Mouse (Mus musculus) liver, embryonic 11.5 days (tissue): ENCODE results near the gene Ech1. TPM values are rescaled to one million over a fixed set of nuclear protein-coding genes. Genes with fewer than 3 reads are reported as not detected.

Source experiments
- ATAC-seq: fragments of 200-750 bp; cut with Nextera tagmentation; replicated peaks from 2 replicates; pipeline ENCODE4 v1.8.0; 2017; ENCODE audit warnings: moderate number of reproducible peaks, mild to moderate bottlenecking, moderate TSS enrichment, moderate library complexity; ENCODE audit not compliant: low FRiP score
- DNase-seq: peaks from one replicate; pipeline ENCODE4 v3.0.0-alpha.2; 2017; ENCODE audit warnings: low spot score
- H3K27ac ChIP-seq: fragments of 300-500 bp; sonication (generic); 2 replicates; pipeline ENCODE4 v1.5.1; 2014; ENCODE audit warnings: mild to moderate bottlenecking, low read depth, low read length, control low read depth
- H3K27me3 ChIP-seq: fragments of 300-500 bp; sonication (generic); replicated peaks from 2 replicates; pipeline ENCODE4 v1.6.1; 2014; ENCODE audit warnings: low read length, mixed read lengths; ENCODE audit not compliant: control insufficient read depth, insufficient read depth
- H3K36me3 ChIP-seq: fragments of 300-500 bp; sonication (generic); 2 replicates; pipeline ENCODE4 v1.6.1; 2014; ENCODE audit warnings: mild to moderate bottlenecking, low read length, moderate library complexity, mixed read lengths; ENCODE audit not compliant: control insufficient read depth, insufficient read depth
- H3K4me1 ChIP-seq: fragments of 300-500 bp; sonication (generic); replicated peaks from 2 replicates; pipeline ENCODE4 v1.6.1; 2014; ENCODE audit warnings: low read length, mixed read lengths; ENCODE audit not compliant: control insufficient read depth, insufficient read depth
- H3K4me2 ChIP-seq: fragments of 300-500 bp; sonication (generic); 2 replicates; pipeline ENCODE4 v1.6.1; 2014; ENCODE audit warnings: mild to moderate bottlenecking, control low read depth, moderate library complexity
- H3K4me3 ChIP-seq: fragments of 300-500 bp; sonication (generic); 2 replicates; pipeline ENCODE4 v1.5.1; 2014; ENCODE audit warnings: low read depth, low read length, control low read depth
- H3K9ac ChIP-seq: fragments of 300-500 bp; sonication (generic); 2 replicates; pipeline ENCODE4 v1.6.1; 2014; ENCODE audit warnings: low read depth, low read length, control low read depth
- H3K9me3 ChIP-seq: fragments of 300-500 bp; sonication (generic); 2 replicates; pipeline ENCODE4 v1.6.1; 2016; ENCODE audit warnings: low read length, inconsistent platforms, mixed read lengths; ENCODE audit not compliant: control insufficient read depth
- WGBS: fragments of 180-500 bp; shearing (Covaris S2); extraction: QIAGEN DNeasy Blood & Tissue Kit; methylation state at CpG from one replicate; pipeline ENCODE4 v1.1.7; 2014; 5-methylcytosine and 5-hydroxymethylcytosine counted together
- polyA plus RNA-seq: library from polyadenylated mRNA; unstranded; fragments of >200 nt; fragmentation: Nextera tagmentation; extraction: Ambion mirVana; gene quantifications from 2 replicates; pipeline ENCODE4 v1.2.1, GENCODE M21; 2014

Gene Ech1
- polyA plus RNA-seq, 1 experiment from 2014 or later: 107 TPM

DNA sequence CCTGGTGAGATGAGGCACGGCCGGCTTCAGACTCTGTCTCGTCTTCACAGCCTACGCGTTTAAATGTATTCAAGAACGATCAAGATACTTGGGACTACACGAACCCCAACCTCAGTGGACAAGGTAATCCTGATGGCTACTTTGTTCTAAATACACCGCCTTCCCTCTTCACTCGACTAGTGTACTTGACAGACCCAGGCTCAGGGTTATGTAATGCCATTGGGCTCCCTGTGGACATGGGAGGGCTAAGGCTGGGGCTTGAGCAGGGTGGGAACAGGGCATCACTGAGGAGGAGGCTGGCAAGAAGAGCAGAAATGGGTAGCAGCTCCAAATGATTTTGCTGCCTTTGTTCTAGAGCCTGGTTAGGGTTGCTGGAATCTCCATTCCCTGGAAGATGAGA lies 9.8 kb upstream of the Ech1 start:
- no peaks in the 10 kb centered on the region for H3K27me3 ChIP-seq
- ATAC-seq: no peak
- no peak for DNase-seq
- peaks cover 48% of the 10 kb centered on the region for H3K4me1 ChIP-seq
- H3K9me3 ChIP-seq: no peaks in the 10 kb centered on the region
- no peak overlapping the region for H3K4me3 ChIP-seq
- WGBS: 92% methylated on average over 9 of the region's 9 CpGs
- H3K4me2 ChIP-seq: no peak overlapping the region
- H3K36me3 ChIP-seq: peaks cover 76% of the 10 kb centered on the region
- no peak overlapping the region for H3K27ac ChIP-seq
- H3K9ac ChIP-seq: no peak overlapping the region

DNA sequence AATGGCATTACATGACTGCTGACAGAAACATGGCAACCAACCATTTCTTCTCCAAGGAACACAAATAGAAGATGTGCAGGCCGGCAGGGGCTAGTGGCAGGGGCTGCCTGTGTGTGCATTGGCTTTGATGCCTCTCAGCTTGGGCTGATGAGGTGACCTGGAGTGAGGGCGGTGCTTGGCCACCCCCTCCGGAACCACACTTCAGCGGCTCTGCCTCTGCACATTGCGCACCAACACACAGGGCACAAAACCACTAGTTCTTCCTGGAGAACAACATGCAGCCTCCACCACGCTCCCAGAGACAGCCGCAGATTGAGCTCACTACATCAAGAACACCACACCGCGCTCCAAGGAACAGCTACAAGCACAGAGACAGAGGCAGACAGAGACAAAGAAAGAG lies 8.8 kb upstream of the Ech1 start:
- Histone ChIP-seq H3K27ac (no peak overlapping the region), H3K27me3 (no peaks in the 10 kb centered on the region), H3K4me2 (no peak overlapping the region), H3K36me3 (peaks cover 86% of the 10 kb centered on the region), H3K4me1 (peaks cover 50% of the 10 kb centered on the region), H3K9me3 (no peaks in the 10 kb centered on the region), H3K4me3 (no peak overlapping the region), H3K9ac (no peak overlapping the region)
- DNase-seq: no peak
- no peak for ATAC-seq
- WGBS: 85% methylated on average over 9 of the region's 9 CpGs

DNA sequence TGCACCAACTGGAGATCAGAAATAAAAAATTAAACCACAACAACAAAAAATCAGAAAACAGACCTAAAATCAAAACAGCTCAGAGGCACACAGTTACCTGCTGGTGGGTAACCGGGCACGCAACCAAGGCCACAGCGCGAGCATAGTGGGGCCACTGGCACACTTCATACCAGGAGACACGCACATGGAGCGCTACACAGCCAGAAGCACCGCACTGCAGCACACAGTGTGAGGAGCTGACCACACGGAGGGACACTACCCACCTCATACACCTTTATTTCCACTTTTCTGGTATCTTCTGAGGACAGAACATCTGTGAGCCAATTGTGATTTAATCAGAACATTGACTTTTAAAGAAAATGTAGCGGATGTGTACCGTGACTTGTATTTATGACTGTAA lies 8.1 kb upstream of the Ech1 start:
- DNase-seq (no peak), ATAC-seq (no peak)
- H3K4me3 ChIP-seq: no peak overlapping the region
- peaks cover 54% of the 10 kb centered on the region for H3K4me1 ChIP-seq
- H3K27ac ChIP-seq: no peak overlapping the region
- no peaks in the 10 kb centered on the region for H3K27me3 ChIP-seq
- peaks cover 92% of the 10 kb centered on the region for H3K36me3 ChIP-seq
- H3K4me2 ChIP-seq: no peak overlapping the region
- WGBS: 92% methylated on average over 10 of the region's 10 CpGs
- H3K9me3 ChIP-seq: no peaks in the 10 kb centered on the region
- no peak overlapping the region for H3K9ac ChIP-seq

DNA sequence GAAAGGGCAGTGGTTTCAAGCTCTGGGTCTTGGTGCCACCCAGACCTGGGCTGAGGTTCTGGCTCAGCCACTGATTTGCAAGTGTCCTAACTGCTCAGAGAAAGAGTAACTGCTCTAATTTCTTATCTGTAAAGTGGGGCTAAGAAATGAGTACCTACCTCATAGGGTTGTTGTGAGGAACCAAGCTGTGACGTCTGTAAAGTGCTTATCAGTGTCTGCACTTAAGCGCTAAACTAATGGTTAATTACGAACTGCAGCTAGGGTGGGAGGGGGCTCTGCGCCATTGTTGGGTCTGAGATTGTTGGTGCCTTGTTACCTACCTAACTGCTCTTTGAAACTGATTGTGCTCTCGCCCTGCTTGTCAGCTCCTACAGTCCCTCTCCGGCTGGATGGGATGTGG lies 7.5 kb upstream of the Ech1 start:
- no peaks in the 10 kb centered on the region for H3K9me3 ChIP-seq
- no peak overlapping the region for H3K9ac ChIP-seq
- DNase-seq (no peak), ATAC-seq (no peak)
- H3K4me3 ChIP-seq: no peak overlapping the region
- peaks cover 91% of the 10 kb centered on the region for H3K36me3 ChIP-seq
- 61% methylated on average over 6 of the region's 6 CpGs for WGBS
- H3K27ac ChIP-seq: no peak overlapping the region
- no peaks in the 10 kb centered on the region for H3K27me3 ChIP-seq
- H3K4me1 ChIP-seq: peaks cover 48% of the 10 kb centered on the region
- no peak overlapping the region for H3K4me2 ChIP-seq

DNA sequence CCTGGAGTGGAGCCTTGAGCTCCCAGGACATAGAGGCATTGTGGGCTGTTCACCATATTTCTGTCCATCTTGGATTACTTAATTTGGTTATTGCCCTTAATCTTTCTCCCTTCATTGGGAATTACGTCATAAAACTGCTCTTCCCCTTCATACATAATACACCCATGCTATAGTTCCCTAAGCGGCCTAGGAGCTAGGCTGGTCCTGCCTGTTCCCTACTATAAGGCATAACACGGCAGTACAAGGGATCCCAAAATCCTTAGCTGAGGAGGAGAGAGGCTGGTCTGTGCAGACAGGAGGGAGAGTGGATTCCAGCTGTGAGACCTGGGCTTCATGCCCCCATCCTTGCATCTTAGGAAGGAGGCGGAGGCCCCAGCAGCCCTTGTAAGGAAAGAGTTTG lies 7.1 kb upstream of the Ech1 start:
- DNase-seq (no peak), ATAC-seq (no peak)
- H3K27ac ChIP-seq: no peak overlapping the region
- H3K4me2 ChIP-seq: no peak overlapping the region
- H3K36me3 ChIP-seq: peaks cover 89% of the 10 kb centered on the region
- no peaks in the 10 kb centered on the region for H3K27me3 ChIP-seq
- no peak overlapping the region for H3K9ac ChIP-seq
- no peak overlapping the region for H3K4me3 ChIP-seq
- H3K9me3 ChIP-seq: no peaks in the 10 kb centered on the region
- peaks cover 44% of the 10 kb centered on the region for H3K4me1 ChIP-seq
- WGBS: 86% methylated on average over 4 of the region's 4 CpGs

DNA sequence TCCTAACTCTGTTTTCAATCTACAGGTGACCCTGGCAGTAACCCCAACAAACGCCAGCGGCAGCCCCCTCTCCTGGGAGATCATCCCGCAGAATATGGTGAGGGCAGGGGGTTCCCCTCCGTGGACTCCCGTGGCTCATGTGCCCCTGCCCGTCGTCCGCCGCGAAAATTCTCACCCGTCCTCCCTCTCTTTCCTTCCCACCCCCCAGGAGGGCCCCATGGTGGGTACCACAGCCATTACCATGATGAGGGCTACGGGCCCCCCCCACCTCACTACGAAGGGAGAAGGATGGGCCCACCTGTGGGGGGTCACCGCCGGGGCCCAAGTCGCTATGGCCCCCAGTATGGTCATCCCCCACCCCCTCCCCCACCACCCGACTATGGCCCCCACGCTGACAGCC lies 6.6 kb upstream of the Ech1 start:
- Histone ChIP-seq H3K27me3 (no peaks in the 10 kb centered on the region), H3K36me3 (peaks cover 85% of the 10 kb centered on the region), H3K4me3 (no peak overlapping the region), H3K4me2 (no peak overlapping the region), H3K27ac (no peak overlapping the region), H3K4me1 (peaks cover 39% of the 10 kb centered on the region), H3K9me3 (no peaks in the 10 kb centered on the region), H3K9ac (no peak overlapping the region)
- 86% methylated on average over 18 of the region's 18 CpGs for WGBS
- ATAC-seq (no peak), DNase-seq (no peak)

DNA sequence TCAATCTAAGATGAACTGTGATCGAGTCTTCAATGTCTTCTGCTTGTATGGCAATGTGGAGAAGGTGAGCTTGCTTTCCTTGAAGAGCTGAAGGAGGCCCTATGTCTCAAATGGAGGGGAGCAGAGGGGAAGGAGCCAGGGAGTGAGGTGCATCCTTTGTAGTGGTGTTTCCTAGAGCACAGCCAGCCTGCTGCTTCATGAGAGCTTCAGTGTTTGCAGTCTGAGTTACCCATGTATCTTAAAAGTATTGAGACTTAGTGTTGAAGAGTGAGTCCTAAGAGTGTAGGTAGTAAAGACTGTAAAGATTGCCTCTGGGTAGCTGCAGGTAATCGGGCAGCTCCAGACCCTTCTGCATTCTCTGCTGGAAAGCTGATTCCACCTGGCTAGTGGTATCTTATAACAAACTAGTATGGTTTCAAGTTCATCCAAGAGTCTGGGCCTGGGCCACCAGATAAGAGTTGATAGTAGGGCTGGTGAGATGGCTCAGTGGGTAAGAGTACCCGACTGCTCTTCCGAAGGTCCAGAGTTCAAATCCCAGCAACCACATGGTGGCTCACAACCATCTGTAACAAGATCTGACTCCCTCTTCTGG lies 6.1 kb upstream of the Ech1 start:
- no peak overlapping the region for H3K4me2 ChIP-seq
- no peak overlapping the region for H3K9ac ChIP-seq
- H3K4me3 ChIP-seq: no peak overlapping the region
- peak; percentile 32; the same call in 1 of the 2 replicates for ATAC-seq
- no peaks in the 10 kb centered on the region for H3K27me3 ChIP-seq
- 75% methylated on average over 4 of the region's 4 CpGs for WGBS
- H3K36me3 ChIP-seq: peaks cover 79% of the 10 kb centered on the region
- no peak for DNase-seq
- H3K27ac ChIP-seq: no peak overlapping the region
- H3K4me1 ChIP-seq: peaks cover 34% of the 10 kb centered on the region
- H3K9me3 ChIP-seq: no peaks in the 10 kb centered on the region

DNA sequence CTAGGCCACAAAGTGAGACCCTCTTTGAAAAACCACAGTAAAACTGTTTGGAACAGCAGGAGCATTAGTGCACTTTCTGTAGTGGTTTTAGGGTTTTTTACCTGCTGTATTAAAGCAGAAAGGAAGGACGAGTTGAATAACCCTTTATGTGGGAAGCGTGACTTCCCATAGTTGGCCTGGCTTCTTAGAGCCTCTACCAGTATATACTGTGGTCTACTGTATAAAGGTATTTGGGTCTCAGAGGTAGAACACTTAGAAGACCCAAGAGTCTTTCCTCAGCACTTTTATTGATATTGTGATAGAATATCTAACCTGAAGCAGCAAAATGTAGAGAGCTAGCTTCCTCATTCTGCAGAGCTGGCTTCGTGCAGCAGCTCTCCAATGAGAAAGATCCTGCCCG lies 5.4 kb upstream of the Ech1 start:
- no peak overlapping the region for H3K27ac ChIP-seq
- no peak overlapping the region for H3K4me3 ChIP-seq
- no peak overlapping the region for H3K9ac ChIP-seq

DNA sequence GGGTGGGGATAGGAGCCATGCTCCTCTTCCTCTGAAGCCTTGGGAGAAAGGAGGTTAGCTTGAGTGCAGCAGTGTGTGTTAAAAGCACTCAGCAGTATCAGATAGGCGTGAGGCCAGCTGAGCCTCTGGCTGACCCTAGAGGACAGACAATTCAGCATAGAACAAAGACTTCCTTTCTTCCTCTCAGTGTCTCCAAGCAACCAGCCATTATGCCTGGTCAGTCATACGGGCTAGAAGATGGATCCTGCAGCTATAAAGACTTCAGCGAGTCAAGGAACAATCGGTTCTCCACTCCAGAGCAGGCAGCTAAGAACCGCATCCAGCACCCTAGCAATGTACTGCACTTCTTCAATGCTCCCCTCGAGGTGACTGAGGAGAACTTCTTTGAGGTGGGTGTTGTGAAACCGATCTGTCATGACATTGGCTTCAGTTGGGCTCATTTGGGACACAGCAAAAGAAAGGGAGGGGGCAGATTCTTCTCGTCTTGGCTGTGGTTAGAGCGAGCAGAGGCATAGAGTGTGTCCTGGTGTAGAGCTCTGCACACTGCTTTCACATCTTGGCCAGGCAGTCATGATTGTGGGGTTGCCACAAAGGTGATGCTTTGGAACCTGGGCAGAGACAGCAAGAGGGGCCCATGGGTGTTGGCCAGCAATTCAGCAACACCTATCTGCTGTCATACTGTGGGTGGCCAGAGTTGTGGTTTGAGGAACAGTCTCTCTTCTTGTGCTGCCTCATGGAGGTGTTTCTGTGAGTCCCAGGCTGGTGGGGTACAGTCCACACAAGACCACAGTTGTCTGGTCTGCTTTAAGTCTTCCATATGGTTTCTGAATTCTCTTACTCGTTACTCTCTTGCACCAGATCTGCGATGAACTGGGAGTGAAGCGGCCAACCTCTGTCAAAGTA lies 4.4 kb upstream of the Ech1 start:
- peaks cover 33% of the 10 kb centered on the region for H3K4me1 ChIP-seq
- peaks cover 63% of the 10 kb centered on the region for H3K36me3 ChIP-seq
- no peaks in the 10 kb centered on the region for H3K27me3 ChIP-seq
- 78% methylated on average over 12 of the region's 12 CpGs for WGBS
- H3K9me3 ChIP-seq: no peaks in the 10 kb centered on the region
- H3K4me3 ChIP-seq: no peak overlapping the region
- no peak overlapping the region for H3K4me2 ChIP-seq
- ATAC-seq (no peak), DNase-seq (no peak)
- H3K9ac ChIP-seq: no peak overlapping the region
- no peak overlapping the region for H3K27ac ChIP-seq

More for the DNA sequence above, 5.4 kb upstream of the Ech1 start:
- 88% methylated on average over 4 of the region's 4 CpGs for WGBS
- DNase-seq: no peak
- H3K4me2 ChIP-seq: no peak overlapping the region
- ATAC-seq: no peak
- H3K27me3 ChIP-seq: no peaks in the 10 kb centered on the region
- H3K36me3 ChIP-seq: peaks cover 73% of the 10 kb centered on the region
- peaks cover 30% of the 10 kb centered on the region for H3K4me1 ChIP-seq
- H3K9me3 ChIP-seq: no peaks in the 10 kb centered on the region
